In the genomic region with DNA sequence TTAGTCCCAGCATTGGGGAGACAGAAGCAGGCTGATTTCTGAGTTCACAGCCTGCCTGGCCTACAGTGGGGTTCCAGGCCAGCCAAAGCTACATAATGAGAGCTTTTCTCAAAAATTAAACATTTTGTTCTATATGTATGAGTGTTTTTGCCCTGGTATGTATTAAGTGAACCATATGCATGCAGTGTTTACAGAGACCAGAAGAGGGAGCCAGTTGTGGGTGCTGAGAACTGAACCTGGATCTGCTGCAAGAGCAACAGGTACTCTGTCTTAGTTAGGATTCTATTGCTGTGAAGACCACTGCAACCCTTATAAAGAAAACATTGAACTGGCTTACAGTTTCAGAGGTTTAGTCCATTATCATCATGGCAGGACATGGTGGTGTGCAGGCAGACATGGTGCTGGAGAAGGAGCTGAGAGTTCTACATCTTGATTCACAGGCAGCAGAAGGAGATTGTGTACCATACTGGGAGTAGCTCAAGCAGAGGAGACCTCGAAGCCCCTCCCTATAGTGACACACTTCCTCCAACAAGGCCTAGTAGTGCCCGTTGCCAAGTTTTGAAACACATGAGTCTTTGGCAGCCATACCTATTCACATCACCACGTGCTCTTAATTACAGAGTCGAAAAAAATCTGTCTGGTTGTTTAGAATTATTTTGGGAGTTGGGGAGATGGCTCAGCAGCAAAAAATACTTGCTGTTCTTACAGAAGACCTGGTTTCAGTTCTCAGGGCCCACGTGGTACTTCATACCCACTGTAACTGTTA, we compare ENCODE assay signal across 8 mouse cellular contexts. TPM values are rescaled to one million over a fixed set of nuclear protein-coding genes. Genes with fewer than 3 reads are reported as not detected.
DNase-seq lines count a peak whose midpoint lies in the region; ATAC-seq and TF ChIP-seq lines count a peak whose summit lies in the region.

No protein-coding gene starts in this region.

- TF ChIP-seq EP300 in lung, postnatal 0 days (IDR thresholded peaks at IDR 0.05) = no peak

- no peaks in the 10 kb centered on the region for H3K27me3 ChIP-seq in lung, postnatal 0 days (replicated peaks; ENCODE audit: insufficient read depth, low read length)

- intact Hi-C loops in gastrocnemius, adult 2 months (cut with DNase I) = loop anchor here (2.0 kb wide), 1 partner anchor 155 kb away; no protein-coding TSS in a partner anchor
- intact Hi-C loops in gastrocnemius, postnatal 36 days (cut with DNase I) = no loop called here

- H3K9ac ChIP-seq in lung, postnatal 0 days (replicated peaks; ENCODE audit: low read depth) = no peak overlapping the region

- no peaks in the 10 kb centered on the region for H3K36me3 ChIP-seq in lung, postnatal 0 days (ENCODE audit: insufficient read depth, low read length)

- H3K4me2 ChIP-seq in lung, postnatal 0 days (replicated peaks; ENCODE audit: low read depth, low read length) = no peak overlapping the region

- no peak overlapping the region for H3K4me3 ChIP-seq in gastrocnemius, adult 2 months
- H3K4me3 ChIP-seq in lung, postnatal 0 days (ENCODE audit: low read depth, low read length) = no peak overlapping the region
- no peak overlapping the region for H3K4me3 ChIP-seq in lung, adult 2 months (replicated peaks; ENCODE audit: extremely low read depth, low read depth, low read length)
- H3K4me3 ChIP-seq in bone marrow, adult 2 months (replicated peaks; ENCODE audit: control insufficient read depth, low read depth, low read length) = no peak overlapping the region

- no peaks in the 10 kb centered on the region; the same call in 1 of the 2 replicates for H3K4me1 ChIP-seq in lung, postnatal 0 days (ENCODE audit: insufficient read depth, low read depth, low read length)
- no peaks in the 10 kb centered on the region for H3K4me1 ChIP-seq in lung, adult 2 months (ENCODE audit: control insufficient read depth, insufficient read depth, low read length)
- no peaks in the 10 kb centered on the region for H3K4me1 ChIP-seq in bone marrow, adult 2 months (ENCODE audit: control insufficient read depth, insufficient read depth, low read length)

- H3K27ac ChIP-seq in gastrocnemius, adult 2 months = no peak overlapping the region
- H3K27ac ChIP-seq in lung, postnatal 0 days (ENCODE audit: low read length) = no peak overlapping the region
- no peak overlapping the region for H3K27ac ChIP-seq in bone marrow, adult 2 months (ENCODE audit: control insufficient read depth, insufficient read depth, low read depth, low read length, poor library complexity)

- H3K9me3 ChIP-seq in lung, postnatal 0 days (ENCODE audit: low read length) = no peaks in the 10 kb centered on the region

- DNase-seq in gastrocnemius, adult 2 months = no peak
- DNase-seq in gastrocnemius, postnatal 36 days = no peak
- no peak for DNase-seq in lung, postnatal 0 days (ENCODE audit: low spot score)
- DNase-seq in lung, adult 2 months = no peak
- DNase-seq in mesoderm, embryonic 11.5 days (ENCODE audit: low read depth, low spot score) = peak; percentile 52
- no peak for DNase-seq in gastrocnemius, postnatal 4 days (ENCODE audit: low spot score in 2 of 2)
- no peak for DNase-seq in frontal cortex, postnatal 25 days (ENCODE audit: low spot score in 2 of 2)

- TF ChIP-seq POLR2A in lung, adult 2 months (IDR thresholded peaks at IDR 0.05; ENCODE audit: borderline replicate concordance, extremely low read depth, low read depth, low read length) = no peak
- no peak for TF ChIP-seq POLR2A in bone marrow, adult 2 months (IDR thresholded peaks at IDR 0.05; ENCODE audit: borderline replicate concordance, control insufficient read depth, low read depth, low read length)

- 56% methylated on average over 5 of the region's 5 CpGs for WGBS in lung, postnatal 0 days
- WGBS in lung, adult 2 months = 51% methylated on average over 5 of the region's 5 CpGs
- WGBS in bone marrow, adult 2 months = 58% methylated on average over 5 of the region's 5 CpGs

- ATAC-seq in lung, postnatal 0 days = no peak

- peak; percentile 59 for TF ChIP-seq CTCF in gastrocnemius, adult 2 months (IDR thresholded peaks at IDR 0.05)
- TF ChIP-seq CTCF in lung, postnatal 0 days (IDR thresholded peaks at IDR 0.05) = peak; percentile 52
- no peak for TF ChIP-seq CTCF in lung, adult 2 months (IDR thresholded peaks at IDR 0.05; ENCODE audit: insufficient read depth, low read length)
- peak; percentile 32; the same call in 1 of the 2 replicates for TF ChIP-seq CTCF in bone marrow, adult 2 months (IDR thresholded peaks at IDR 0.05; ENCODE audit: control insufficient read depth, insufficient read depth, low read length)

RNA-seq across cellular contexts. Expression of a gene that starts 28.2 kb away (rescaled TPM):
- 100 to 1,000 TPM; 153 to 163 TPM for total RNA-seq in gastrocnemius, adult 2 months (2021)
- 100 to 1,000 TPM; 129 to 154 TPM for total RNA-seq in gastrocnemius, postnatal 36 days (2021)
- 141 and 154 TPM in 2 replicates for polyA plus RNA-seq in lung, postnatal 0 days (2015; fragmentation: Nextera tagmentation; extraction: Ambion mirVana)
- polyA plus RNA-seq in lung, adult 2 months (2012; rRNA removed) = 71.6 and 83.9 TPM in 2 replicates
- polyA plus RNA-seq in bone marrow, adult 2 months (2011; ENCODE audit: insufficient read depth, insufficient read length, low replicate concordance, missing spikeins) = 52.3 and 90.2 TPM in 2 replicates
- total RNA-seq in gastrocnemius, postnatal 4 days (2021) = 100 to 1,000 TPM; 181 to 184 TPM

RNA-seq across cellular contexts. Expression of a gene that starts 34.8 kb away (rescaled TPM):
- 10 to 100 TPM; 32.8 to 34.0 TPM for total RNA-seq in gastrocnemius, adult 2 months (2021)
- total RNA-seq in gastrocnemius, postnatal 36 days (2021) = 10 to 100 TPM; 25.8 to 29.9 TPM
- polyA plus RNA-seq in lung, postnatal 0 days (2015; fragmentation: Nextera tagmentation; extraction: Ambion mirVana) = 22.1 and 24.5 TPM in 2 replicates
- polyA plus RNA-seq in lung, adult 2 months (2012; rRNA removed) = 152 and 216 TPM in 2 replicates
- 78.5 and 156 TPM in 2 replicates for polyA plus RNA-seq in bone marrow, adult 2 months (2011; ENCODE audit: insufficient read depth, insufficient read length, low replicate concordance, missing spikeins)
- 10 to 100 TPM; 57.0 to 70.7 TPM for total RNA-seq in gastrocnemius, postnatal 4 days (2021)

RNA-seq across cellular contexts. Expression of a gene that starts 46.7 kb away (rescaled TPM):
- total RNA-seq in gastrocnemius, adult 2 months (2021) = under 1 TPM; 0.38 to 0.78 TPM
- total RNA-seq in gastrocnemius, postnatal 36 days (2021) = under 1 TPM; 0.44 to 0.46 TPM
- 3.9 and 4.1 TPM in 2 replicates for polyA plus RNA-seq in lung, postnatal 0 days (2015; fragmentation: Nextera tagmentation; extraction: Ambion mirVana)
- 17.6 and 18.1 TPM in 2 replicates for polyA plus RNA-seq in lung, adult 2 months (2012; rRNA removed)
- 21.2 and 45.7 TPM in 2 replicates for polyA plus RNA-seq in bone marrow, adult 2 months (2011; ENCODE audit: insufficient read depth, insufficient read length, low replicate concordance, missing spikeins)
- total RNA-seq in gastrocnemius, postnatal 4 days (2021) = 1 to 10 TPM in 1 of 2 experiments, under 1 TPM in 1; 0.83 to 1.4 TPM

RNA-seq across cellular contexts. Expression of a gene that starts 47.6 kb away (rescaled TPM):
- 10 to 100 TPM in 1 of 2 experiments, 1 to 10 TPM in 1; 9.1 to 13.4 TPM for total RNA-seq in gastrocnemius, adult 2 months (2021)
- 10 to 100 TPM; 10.7 to 11.0 TPM for total RNA-seq in gastrocnemius, postnatal 36 days (2021)
- 33.0 and 38.3 TPM in 2 replicates for polyA plus RNA-seq in lung, postnatal 0 days (2015; fragmentation: Nextera tagmentation; extraction: Ambion mirVana)
- 63.8 and 104 TPM in 2 replicates for polyA plus RNA-seq in lung, adult 2 months (2012; rRNA removed)
- 98.2 and 269 TPM in 2 replicates for polyA plus RNA-seq in bone marrow, adult 2 months (2011; ENCODE audit: insufficient read depth, insufficient read length, low replicate concordance, missing spikeins)
- total RNA-seq in gastrocnemius, postnatal 4 days (2021) = 10 to 100 TPM; 11.8 to 14.1 TPM

RNA-seq across cellular contexts. Expression of a gene that starts 50.8 kb away (rescaled TPM):
- 100 to 1,000 TPM; 111 to 141 TPM for total RNA-seq in gastrocnemius, adult 2 months (2021)
- total RNA-seq in gastrocnemius, postnatal 36 days (2021) = 100 to 1,000 TPM; 122 to 145 TPM
- 47.3 and 49.7 TPM in 2 replicates for polyA plus RNA-seq in lung, postnatal 0 days (2015; fragmentation: Nextera tagmentation; extraction: Ambion mirVana)
- 53.1 and 71.0 TPM in 2 replicates for polyA plus RNA-seq in lung, adult 2 months (2012; rRNA removed)
- 16.7 and 36.3 TPM in 2 replicates for polyA plus RNA-seq in bone marrow, adult 2 months (2011; ENCODE audit: insufficient read depth, insufficient read length, low replicate concordance, missing spikeins)
- 100 to 1,000 TPM in 1 of 2 experiments, 10 to 100 TPM in 1; 97.3 to 127 TPM for total RNA-seq in gastrocnemius, postnatal 4 days (2021)
